Mouse (Mus musculus) MEL-GATA-1-ER (cell line): ENCODE measurements around the gene Pcsk2.

Experiments used
- DNase-seq: peaks from one replicate; pipeline ENCODE4 v3.0.0-alpha.2; 2012; ENCODE audit warnings: low read depth; ENCODE audit errors: extremely low read depth

Pcsk2 gene

GRCm38 (mm10) chr2:143732501-143732900, 186.5 kb downstream of the Pcsk2 start:
- DNase-seq, result no peak

- DNase-seq, result no peak
Observed at GRCm38 (mm10) chr2:143735442-143735841, 189.5 kb downstream of the Pcsk2 start.

- DNase-seq, result no peak
Observed at GRCm38 (mm10) chr2:143739475-143740226, 193.7 kb downstream of the Pcsk2 start.

- DNase-seq, result no peak
Observed at GRCm38 (mm10) chr2:143742436-143742835, 196.5 kb downstream of the Pcsk2 start.

GRCm38 (mm10) chr2:143743081-143743480, 197.1 kb downstream of the Pcsk2 start:
- no peak for DNase-seq

GRCm38 (mm10) chr2:143752051-143752788, 206.3 kb downstream of the Pcsk2 start:
- no peak for DNase-seq

- no peak for DNase-seq
Observed at GRCm38 (mm10) chr2:143776448-143776847, 230.5 kb downstream of the Pcsk2 start.

- no peak for DNase-seq
Observed at GRCm38 (mm10) chr2:143780310-143780709, 234.4 kb downstream of the Pcsk2 start.

- DNase-seq, result no peak
Observed at GRCm38 (mm10) chr2:143789911-143790310, 244.0 kb downstream of the Pcsk2 start.

- DNase-seq, result no peak
Observed at GRCm38 (mm10) chr2:143795858-143796257, 249.9 kb downstream of the Pcsk2 start.

- no peak for DNase-seq
Observed at GRCm38 (mm10) chr2:143796335-143797013, 250.5 kb downstream of the Pcsk2 start.

GRCm38 (mm10) chr2:143801097-143801496, 255.1 kb downstream of the Pcsk2 start:
- DNase-seq, result no peak

GRCm38 (mm10) chr2:143806140-143806923, 260.4 kb downstream of the Pcsk2 start:
- DNase-seq, result no peak

- DNase-seq, result no peak
Observed at GRCm38 (mm10) chr2:143806924-143807664, 261.1 kb downstream of the Pcsk2 start.

- no peak for DNase-seq
Observed at GRCm38 (mm10) chr2:143808789-143809188, 262.8 kb downstream of the Pcsk2 start.

GRCm38 (mm10) chr2:143812262-143812661, 266.3 kb downstream of the Pcsk2 start:
- no peak for DNase-seq

GRCm38 (mm10) chr2:143813461-143813860, 267.5 kb downstream of the Pcsk2 start:
- DNase-seq, result no peak

GRCm38 (mm10) chr2:143831645-143832044, 285.7 kb downstream of the Pcsk2 start:
- DNase-seq, result no peak

GRCm38 (mm10) chr2:143832721-143833120, 286.8 kb downstream of the Pcsk2 start:
- DNase-seq, result no peak

GRCm38 (mm10) chr2:143834082-143834481, 288.1 kb downstream of the Pcsk2 start:
- no peak for DNase-seq

GRCm38 (mm10) chr2:143835820-143836219, 289.9 kb downstream of the Pcsk2 start:
- DNase-seq, result no peak
